Mouse (Mus musculus): Measurements from ENCODE around the gene Ints14. TPM values are rescaled to one million over a fixed set of nuclear protein-coding genes. Genes with fewer than 3 reads are reported as not detected.
"Not testable (repeated sequence)": the region's sequence is repeated elsewhere in the genome, so short reads cannot be mapped to it uniquely, and the experiment has no call there.

Ints14 gene
- polyA plus RNA-seq, 1 experiment from 2014 or later = 74.0 TPM

DNA sequence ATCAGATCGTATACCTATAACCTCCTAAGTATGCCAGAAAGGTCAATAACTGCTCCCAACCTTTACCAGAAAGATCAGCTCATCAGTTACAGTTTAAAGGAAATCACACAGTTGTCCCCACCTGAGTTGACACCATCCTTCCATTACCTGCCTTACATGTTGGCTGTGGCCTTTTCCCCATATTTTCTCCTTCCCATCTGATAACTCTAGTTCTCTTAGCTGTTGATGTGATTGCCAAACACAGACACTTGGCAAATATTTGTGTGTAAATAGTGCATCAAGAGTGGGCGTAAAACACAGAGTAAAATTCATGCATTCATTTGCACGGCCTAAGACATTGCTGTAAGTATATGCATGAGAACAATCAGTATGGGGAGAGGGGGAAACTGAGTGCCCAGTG is 62.7 kb downstream of the Ints14 start:
- peaks cover 14% of the 10 kb centered on the region for H3K27me3 ChIP-seq (ENCODE audit: low read depth, poor library complexity, severe bottlenecking)
- no peak overlapping the region for H3K4me3 ChIP-seq
- 91% methylated on average over 3 of the region's 3 CpGs for WGBS
- no peaks in the 10 kb centered on the region for H3K9me3 ChIP-seq (replicated peaks)
- no peak overlapping the region for H3K27ac ChIP-seq (replicated peaks)
- peaks cover 42% of the 10 kb centered on the region for H3K4me1 ChIP-seq
- no peaks in the 10 kb centered on the region for H3K36me3 ChIP-seq
- DNase-seq (ENCODE audit: low spot score) = no peak

DNA sequence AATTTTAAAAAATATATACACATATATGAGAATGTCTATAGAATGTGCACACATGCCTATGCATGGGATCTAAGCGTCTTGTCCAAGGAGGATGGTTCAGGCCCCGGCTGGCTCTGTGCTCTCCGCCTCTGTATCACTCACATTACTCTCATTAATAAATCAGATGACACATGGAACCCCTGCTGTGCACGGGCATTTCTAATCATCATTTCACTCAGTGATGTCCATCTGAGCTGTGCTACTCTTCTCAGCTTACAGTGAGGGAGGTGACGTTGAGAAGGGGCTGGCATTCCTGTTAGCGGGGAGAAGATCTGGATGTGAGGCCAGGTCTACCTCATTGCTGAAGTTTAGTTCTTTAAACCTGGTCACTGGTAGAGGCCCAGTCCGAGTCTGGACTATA is 66.5 kb downstream of the Ints14 start:
- H3K36me3 ChIP-seq = no peaks in the 10 kb centered on the region
- WGBS = 86% methylated on average over 7 of the region's 7 CpGs

GRCm38 (mm10) chr9:65028313-65028712 is 67.6 kb downstream of the Ints14 start:
- 90% methylated on average over 5 of the region's 5 CpGs for WGBS
- Histone ChIP-seq H3K27ac (replicated peaks) (no peak overlapping the region), H3K36me3 (no peaks in the 10 kb centered on the region), H3K27me3 (ENCODE audit: low read depth, poor library complexity, severe bottlenecking) (peaks cover 5% of the 10 kb centered on the region), H3K4me1 (peaks cover 10% of the 10 kb centered on the region), H3K4me3 (no peak overlapping the region), H3K9me3 (replicated peaks) (no peaks in the 10 kb centered on the region)
- DNase-seq (ENCODE audit: low spot score) = no peak

More for the DNA sequence above, 66.5 kb downstream of the Ints14 start:
- H3K27me3 ChIP-seq (ENCODE audit: low read depth, poor library complexity, severe bottlenecking) = peaks cover 14% of the 10 kb centered on the region
- no peak overlapping the region for H3K27ac ChIP-seq (replicated peaks)
- DNase-seq (ENCODE audit: low spot score) = no peak
- no peak overlapping the region for H3K4me3 ChIP-seq
- H3K4me1 ChIP-seq = peaks cover 10% of the 10 kb centered on the region
- no peaks in the 10 kb centered on the region for H3K9me3 ChIP-seq (replicated peaks)

DNA sequence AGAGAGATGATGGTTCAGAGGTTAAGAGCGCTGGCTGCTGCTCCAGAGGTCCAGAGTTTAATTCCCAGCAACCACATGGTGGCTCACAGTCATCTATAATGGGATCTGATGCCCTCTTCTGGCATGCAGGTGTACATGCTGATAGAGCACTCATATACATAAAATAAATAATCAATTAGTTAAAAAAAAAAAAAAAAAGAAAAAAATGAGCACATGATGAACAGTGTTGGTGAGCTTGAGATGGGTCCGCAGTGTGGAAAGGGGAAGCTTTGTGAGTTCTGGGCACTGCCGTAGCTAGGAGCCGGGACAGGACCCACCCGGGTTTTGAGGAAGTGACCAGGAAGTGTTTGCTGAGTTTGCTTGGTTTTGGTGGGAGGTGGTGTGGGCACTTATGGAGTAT is 70.7 kb downstream of the Ints14 start:
- not testable (repeated sequence) for H3K27me3 ChIP-seq (ENCODE audit: low read depth, poor library complexity, severe bottlenecking); H3K36me3 ChIP-seq; DNase-seq (ENCODE audit: low spot score); H3K9me3 ChIP-seq (replicated peaks); H3K27ac ChIP-seq (replicated peaks); H3K4me3 ChIP-seq
- peaks cover 19% of the 10 kb centered on the region for H3K4me1 ChIP-seq
- WGBS = 72% methylated on average over 5 of the region's 5 CpGs

- peak overlapping the region; percentile 96 for H3K27ac ChIP-seq (replicated peaks)
- no peaks in the 10 kb centered on the region for H3K27me3 ChIP-seq (ENCODE audit: low read depth, poor library complexity, severe bottlenecking)
- H3K36me3 ChIP-seq = peaks cover 10% of the 10 kb centered on the region
- peak overlapping the region; percentile 99 for H3K4me3 ChIP-seq
- DNase-seq (ENCODE audit: low spot score) = no peak
- H3K4me1 ChIP-seq = peaks cover 19% of the 10 kb centered on the region
- no peaks in the 10 kb centered on the region for H3K9me3 ChIP-seq (replicated peaks)
- 36% methylated on average over 4 of the region's 4 CpGs for WGBS
Observed at GRCm38 (mm10) chr9:65031894-65032268, 71.2 kb downstream of the Ints14 start.

GRCm38 (mm10) chr9:65032269-65033108 is 71.8 kb downstream of the Ints14 start, which contains the start of gene Dpp8:
Gene Dpp8 (plus strand): TSS chr9:65032414.
- peak within 1 kb of the TSS; percentile 99 for H3K4me3 ChIP-seq
- H3K27ac ChIP-seq (replicated peaks) = peak within 1 kb of the TSS; percentile 96
- no peaks in the 10 kb centered on the region for H3K27me3 ChIP-seq (ENCODE audit: low read depth, poor library complexity, severe bottlenecking)
- H3K4me1 ChIP-seq = peaks cover 19% of the 10 kb centered on the region
- peaks cover 16% of the 10 kb centered on the region for H3K36me3 ChIP-seq
- no peaks in the 10 kb centered on the region for H3K9me3 ChIP-seq (replicated peaks)
- under 1% methylated on average over 85 of the region's 85 CpGs for WGBS
- peak; percentile 94 for DNase-seq (ENCODE audit: low spot score)

DNA sequence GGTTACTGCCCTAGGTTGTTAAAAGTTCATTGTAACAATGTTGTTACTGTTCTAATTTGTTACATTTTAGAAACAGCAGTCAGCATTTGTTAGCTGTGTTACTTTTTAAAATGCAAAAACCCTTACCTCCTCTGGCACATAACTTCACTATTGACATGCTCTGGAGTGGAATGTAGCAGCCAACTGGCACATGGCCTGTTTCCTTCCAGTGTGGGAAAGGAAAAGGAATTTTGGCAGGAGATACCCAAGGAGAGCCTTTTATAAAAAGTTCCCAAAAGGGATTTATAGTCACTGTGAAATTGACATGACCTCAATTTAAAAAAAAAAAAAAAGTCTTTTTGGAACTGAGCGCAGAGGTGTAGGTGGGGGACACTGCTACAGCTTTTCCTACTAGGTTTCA is 75.8 kb downstream of the Ints14 start:
- Histone ChIP-seq H3K36me3 (peaks cover 53% of the 10 kb centered on the region), H3K4me1 (peaks cover 19% of the 10 kb centered on the region), H3K9me3 (replicated peaks) (no peaks in the 10 kb centered on the region), H3K27ac (replicated peaks) (no peak overlapping the region), H3K4me3 (no peak overlapping the region), H3K27me3 (ENCODE audit: low read depth, poor library complexity, severe bottlenecking) (no peaks in the 10 kb centered on the region)
- WGBS = 93% methylated on average over 1 of the region's 1 CpGs
- no peak for DNase-seq (ENCODE audit: low spot score)

Small RNA genes within 50 kb of the gene (microRNA-seq; reads per million reads assigned to microRNA genes)
- gene Gm25640 = not detected

Other genes with a start within 250 kb of the Ints14 start
- 275 and 277 TPM in 2 replicates for gene Rab11a, start 223.1 kb upstream of the Ints14 start, polyA plus RNA-seq (2016; fragmentation: Nextera tagmentation; extraction: Ambion mirVana)
- gene Dennd4a, start 149.6 kb upstream of the Ints14 start, polyA plus RNA-seq (2016; fragmentation: Nextera tagmentation; extraction: Ambion mirVana) = 6.7 and 8.1 TPM in 2 replicates
- gene Slc24a1, start 9.3 kb upstream of the Ints14 start, polyA plus RNA-seq (2016; fragmentation: Nextera tagmentation; extraction: Ambion mirVana) = 0.02 TPM in 1 of 2 replicates, not detected in the other
- gene Hacd3, start 60.8 kb downstream of the Ints14 start, polyA plus RNA-seq (2016; fragmentation: Nextera tagmentation; extraction: Ambion mirVana) = 110 and 123 TPM in 2 replicates
- 37.6 and 44.4 TPM in 2 replicates for gene Dpp8, start 71.5 kb downstream of the Ints14 start, polyA plus RNA-seq (2016; fragmentation: Nextera tagmentation; extraction: Ambion mirVana)
- 8.9 and 12.6 TPM in 2 replicates for gene Igdcc4, start 140.6 kb downstream of the Ints14 start, polyA plus RNA-seq (2016; fragmentation: Nextera tagmentation; extraction: Ambion mirVana)
- gene Igdcc3, start 180.3 kb downstream of the Ints14 start, polyA plus RNA-seq (2016; fragmentation: Nextera tagmentation; extraction: Ambion mirVana) = 334 and 450 TPM in 2 replicates
- gene Parp16, start 234.4 kb downstream of the Ints14 start, polyA plus RNA-seq (2016; fragmentation: Nextera tagmentation; extraction: Ambion mirVana) = 7.2 and 7.9 TPM in 2 replicates

All from midbrain, embryonic 10.5 days (tissue).